Comparison of ENCODE assay signal across 16 mouse cellular contexts in the genomic region with DNA sequence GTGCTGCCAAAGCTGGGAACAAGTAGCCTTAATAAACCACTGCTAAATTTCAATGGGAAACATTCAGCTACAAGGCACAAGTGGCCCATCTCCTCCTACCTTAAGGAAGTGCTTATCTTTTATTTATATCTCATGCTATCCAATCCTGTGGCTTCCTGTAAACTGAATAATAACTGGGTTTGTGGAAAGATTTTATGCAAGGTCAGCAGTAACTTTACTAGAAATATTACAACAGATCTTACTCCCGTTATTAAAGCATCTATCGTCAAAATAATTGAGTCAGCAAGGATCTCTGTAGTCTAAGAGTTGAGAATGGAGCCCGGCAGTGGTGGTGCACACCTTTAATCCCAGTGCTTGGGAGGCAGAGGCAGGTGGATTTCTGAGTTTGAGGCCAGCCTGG.
"Had no signal": no experiment of that assay in that cellular context is flagged by ENCODE, and none has a peak within 500 bp of the region (broad histone marks: within the 10 kb centered on the region; RNA-seq: fewer than 3 reads in every experiment).

No protein-coding gene starts in this region.

- H3K27ac ChIP-seq: neural tube, embryonic 13.5 days; neural tube, embryonic 15.5 days; stomach, embryonic 15.5 days; stomach, postnatal 0 days had no signal

- H3K9me3 ChIP-seq: neural tube, embryonic 13.5 days; neural tube, embryonic 15.5 days; stomach, embryonic 15.5 days had no signal

- H3K27me3 ChIP-seq: neural tube, embryonic 13.5 days; neural tube, embryonic 15.5 days; stomach, embryonic 15.5 days had no signal

- H3K36me3 ChIP-seq: neural tube, embryonic 13.5 days; neural tube, embryonic 15.5 days; stomach, embryonic 15.5 days had no signal

- H3K4me2 ChIP-seq: neural tube, embryonic 13.5 days; neural tube, embryonic 15.5 days; stomach, embryonic 15.5 days had no signal

- DNase-seq: retina, postnatal 1 day; right cerebral cortex, adult 18-20 months; right cerebral cortex, postnatal 14 days; right cerebral cortex, postnatal 25 days; right cerebral cortex, postnatal 4 days; spleen, adult 18-20 months; thymus, adult 18-20 months; thymus, adult 2 months; thymus, postnatal 14 days; thymus, postnatal 25 days; thymus, postnatal 36 days; thymus, postnatal 4 days had no signal

- H3K4me1 ChIP-seq: neural tube, embryonic 13.5 days; neural tube, embryonic 15.5 days; stomach, embryonic 15.5 days had no signal

- H3K9ac ChIP-seq: neural tube, embryonic 13.5 days; neural tube, embryonic 15.5 days; stomach, embryonic 15.5 days had no signal

- H3K4me3 ChIP-seq: neural tube, embryonic 13.5 days; neural tube, embryonic 15.5 days; stomach, embryonic 15.5 days had no signal
